Mouse (Mus musculus): ENCODE results near the gene Zscan12. TPM values are rescaled to one million over a fixed set of nuclear protein-coding genes. Genes with fewer than 3 reads are reported as not detected.
A peak's percentile ranks its signal among the peaks of the same experiment; 100 is the strongest.
"Not testable (repeated sequence)": the region's sequence is repeated elsewhere in the genome, so short reads cannot be mapped to it uniquely, and the experiment has no call there.

The Zscan12 gene
- polyA plus RNA-seq, 1 experiment from 2014 or later: 10.0 TPM

DNA sequence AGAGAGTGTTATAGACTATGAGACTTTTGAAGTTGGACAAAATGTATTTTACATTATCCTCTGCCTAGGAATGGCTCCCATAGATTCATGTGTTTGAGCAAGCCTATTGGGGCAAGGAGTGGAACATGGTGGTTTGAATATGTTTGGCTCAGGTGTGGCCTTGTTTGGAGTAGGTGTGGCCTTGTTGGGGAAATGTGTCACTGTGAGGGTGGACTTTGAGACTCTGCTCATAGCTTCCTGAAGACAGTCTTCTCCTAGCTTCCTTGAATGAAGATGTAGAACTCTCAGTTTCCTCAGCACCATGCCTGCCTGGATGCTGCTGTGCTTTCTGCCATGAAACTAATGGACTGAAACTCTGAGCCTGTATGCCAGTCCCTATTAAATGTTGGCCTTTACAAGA is 12.0 kb upstream of the Zscan12 start:
- H3K27ac ChIP-seq: no peak overlapping the region
- H3K9me3 ChIP-seq: no peaks in the 10 kb centered on the region
- ATAC-seq (ENCODE audit: insufficient read depth, low FRiP score, low read depth): no peak
- H3K4me2 ChIP-seq: no peak overlapping the region
- H3K9ac ChIP-seq: no peak overlapping the region
- H3K36me3 ChIP-seq: no peaks in the 10 kb centered on the region
- no peaks in the 10 kb centered on the region for H3K4me1 ChIP-seq
- no peaks in the 10 kb centered on the region for H3K27me3 ChIP-seq (replicated peaks)
- H3K4me3 ChIP-seq (replicated peaks): no peak overlapping the region

DNA sequence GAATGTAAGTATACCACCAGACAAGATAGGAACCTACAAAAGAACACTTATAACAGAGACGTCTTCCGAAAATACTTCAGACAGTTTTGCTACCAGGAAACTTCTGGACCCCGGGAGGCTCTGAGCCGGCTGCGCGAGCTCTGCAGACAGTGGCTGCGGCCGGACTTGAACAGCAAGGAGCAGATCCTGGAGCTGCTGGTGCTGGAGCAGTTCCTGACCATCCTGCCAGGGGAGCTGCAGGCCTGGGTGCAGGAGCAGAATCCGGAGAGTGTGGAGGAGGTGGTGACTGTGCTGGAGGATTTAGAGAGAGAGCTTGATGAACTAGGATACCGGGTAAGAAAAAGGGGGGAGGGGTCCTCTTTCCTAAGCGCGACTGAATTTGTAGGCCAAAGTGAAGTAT is 1.1 kb downstream of the Zscan12 start:
- Histone ChIP-seq H3K36me3 (peaks cover 4% of the 10 kb centered on the region), H3K4me3 (replicated peaks) (peak overlapping the region; percentile 67), H3K9me3 (no peaks in the 10 kb centered on the region), H3K27me3 (replicated peaks) (no peaks in the 10 kb centered on the region), H3K4me2 (peak overlapping the region; percentile 57), H3K4me1 (peaks cover 12% of the 10 kb centered on the region), H3K9ac (no peak overlapping the region), H3K27ac (no peak overlapping the region)
- 72% methylated on average over 12 of the region's 12 CpGs for WGBS
- ATAC-seq (ENCODE audit: insufficient read depth, low FRiP score, low read depth): no peak

DNA sequence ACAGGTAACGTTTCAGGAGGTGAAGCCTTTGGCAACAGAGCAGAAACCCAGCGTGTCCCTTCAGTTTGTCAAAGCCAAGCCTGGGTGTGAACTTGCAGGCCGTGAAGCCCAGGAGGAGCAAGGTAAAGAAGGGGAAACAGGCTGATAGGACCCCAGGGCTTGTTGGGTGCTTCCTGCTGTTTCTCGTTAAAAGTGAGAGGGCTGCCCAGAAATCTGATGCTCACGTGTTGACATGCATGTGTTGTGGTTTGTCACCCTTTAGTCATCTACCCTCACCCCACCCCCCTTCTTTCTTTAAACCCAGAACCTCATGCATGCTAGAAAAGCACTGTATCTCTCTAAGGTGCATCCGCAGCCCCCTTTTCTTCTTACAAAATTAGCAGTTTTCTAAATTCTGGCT is 4.0 kb downstream of the Zscan12 start:
- no peak for ATAC-seq (ENCODE audit: insufficient read depth, low FRiP score, low read depth)
- peaks cover 13% of the 10 kb centered on the region for H3K36me3 ChIP-seq

DNA sequence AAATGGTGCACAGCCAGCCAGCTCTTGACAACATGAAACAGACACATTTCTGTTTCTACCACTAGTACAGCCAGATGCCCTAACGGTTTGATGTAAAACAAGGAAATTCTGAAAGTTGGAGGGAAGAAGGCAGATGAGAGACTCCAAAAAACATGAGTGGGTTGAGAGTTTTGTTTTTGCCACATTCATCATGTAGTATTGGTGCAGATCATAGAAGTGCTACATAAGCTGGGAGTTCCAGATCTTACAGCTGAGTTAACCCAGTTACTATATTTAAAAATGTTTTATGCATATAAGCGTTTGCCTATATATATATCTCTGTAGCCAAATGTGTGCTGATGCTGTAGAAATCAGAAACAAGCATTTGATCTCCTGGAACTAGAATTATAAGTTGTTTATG is 10.1 kb downstream of the Zscan12 start:
- no peak overlapping the region for H3K4me2 ChIP-seq
- no peak overlapping the region for H3K27ac ChIP-seq
- H3K4me3 ChIP-seq (replicated peaks): no peak overlapping the region
- no peak overlapping the region for H3K9ac ChIP-seq
- H3K9me3 ChIP-seq: no peaks in the 10 kb centered on the region
- peaks cover 13% of the 10 kb centered on the region for H3K36me3 ChIP-seq
- ATAC-seq (ENCODE audit: insufficient read depth, low FRiP score, low read depth): no peak
- no peaks in the 10 kb centered on the region for H3K4me1 ChIP-seq
- WGBS: 84% methylated on average over 2 of the region's 2 CpGs
- no peaks in the 10 kb centered on the region for H3K27me3 ChIP-seq (replicated peaks)

More for the DNA sequence above, 4.0 kb downstream of the Zscan12 start:
- Histone ChIP-seq H3K9ac (no peak overlapping the region), H3K27ac (no peak overlapping the region), H3K4me2 (no peak overlapping the region), H3K4me1 (peaks cover 12% of the 10 kb centered on the region), H3K9me3 (no peaks in the 10 kb centered on the region), H3K27me3 (replicated peaks) (no peaks in the 10 kb centered on the region), H3K4me3 (replicated peaks) (no peak overlapping the region)
- WGBS: 71% methylated on average over 6 of the region's 6 CpGs

DNA sequence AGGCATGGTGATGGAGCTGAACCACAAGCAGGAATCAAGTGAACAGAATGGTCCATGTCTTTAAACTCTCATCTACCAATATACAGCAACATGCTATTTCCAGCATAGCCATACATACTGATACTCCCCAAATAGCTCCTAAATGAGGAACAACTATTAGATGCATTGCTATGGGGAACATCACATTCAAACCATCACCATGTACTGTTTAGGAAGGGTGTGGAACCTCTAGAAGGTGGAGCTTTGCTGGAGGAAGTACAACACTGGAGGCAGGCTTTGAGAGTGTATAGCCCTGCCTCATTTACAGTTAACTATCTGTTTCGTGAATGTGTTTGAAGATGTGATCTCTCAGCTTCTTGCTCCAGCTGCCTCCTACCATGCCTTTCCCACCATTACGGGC is 15.2 kb downstream of the Zscan12 start:
- ATAC-seq (ENCODE audit: insufficient read depth, low FRiP score, low read depth): no peak
- Histone ChIP-seq H3K36me3 (no peaks in the 10 kb centered on the region), H3K27ac (no peak overlapping the region), H3K27me3 (replicated peaks) (no peaks in the 10 kb centered on the region), H3K4me2 (no peak overlapping the region), H3K4me1 (no peaks in the 10 kb centered on the region), H3K4me3 (replicated peaks) (no peak overlapping the region), H3K9me3 (no peaks in the 10 kb centered on the region), H3K9ac (no peak overlapping the region)
- WGBS: 81% methylated on average over 2 of the region's 2 CpGs

DNA sequence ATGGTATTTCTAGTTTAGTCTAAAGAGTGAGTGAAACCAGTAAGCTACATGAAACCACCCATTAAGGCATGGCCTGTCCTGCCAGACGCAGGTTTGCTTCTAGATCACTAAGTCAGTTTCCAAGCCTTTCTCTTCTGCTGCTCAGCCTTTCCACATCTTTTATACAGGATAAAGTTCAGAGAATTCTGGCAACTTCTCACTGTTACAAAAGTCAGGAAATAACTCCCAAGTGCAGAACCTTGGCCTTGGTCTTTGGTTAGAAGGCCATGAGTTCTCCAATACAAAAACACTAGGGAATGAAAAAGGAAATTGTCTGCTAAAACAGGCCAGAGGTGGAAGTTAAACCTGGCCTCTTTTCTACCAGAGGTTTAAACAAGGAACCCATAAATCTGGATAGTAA is 32.6 kb downstream of the Zscan12 start:
- Histone ChIP-seq H3K9me3 (no peaks in the 10 kb centered on the region), H3K36me3 (peaks cover 50% of the 10 kb centered on the region), H3K4me2 (no peak overlapping the region), H3K27ac (no peak overlapping the region), H3K4me3 (replicated peaks) (no peak overlapping the region), H3K4me1 (no peaks in the 10 kb centered on the region), H3K27me3 (replicated peaks) (no peaks in the 10 kb centered on the region), H3K9ac (no peak overlapping the region)
- no peak for ATAC-seq (ENCODE audit: insufficient read depth, low FRiP score, low read depth)
- 90% methylated on average over 1 of the region's 1 CpGs for WGBS

DNA sequence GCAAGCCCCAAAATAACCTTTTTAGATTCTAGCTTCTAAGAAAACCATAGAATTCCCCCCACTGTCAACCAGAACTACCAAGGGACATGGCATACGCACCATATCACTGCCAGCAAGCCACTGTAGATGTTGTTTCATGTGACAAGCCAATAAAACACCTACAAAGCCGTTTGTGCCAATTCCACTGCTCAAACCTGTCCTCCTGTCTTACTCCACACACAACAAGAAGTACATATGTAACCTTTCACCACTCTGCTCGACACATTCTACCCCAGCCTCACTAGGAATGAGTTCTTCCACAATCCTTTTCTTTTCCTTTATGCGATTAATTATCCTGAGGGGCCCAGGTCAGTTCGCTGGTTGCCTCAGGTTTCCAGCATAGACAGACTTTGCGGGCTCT is 33.0 kb downstream of the Zscan12 start:
- no peak overlapping the region for H3K4me3 ChIP-seq (replicated peaks)
- H3K4me1 ChIP-seq: no peaks in the 10 kb centered on the region
- H3K27me3 ChIP-seq (replicated peaks): no peaks in the 10 kb centered on the region
- H3K27ac ChIP-seq: no peak overlapping the region
- H3K9me3 ChIP-seq: no peaks in the 10 kb centered on the region
- no peak for ATAC-seq (ENCODE audit: insufficient read depth, low FRiP score, low read depth)
- no peak overlapping the region for H3K4me2 ChIP-seq
- 94% methylated on average over 6 of the region's 6 CpGs for WGBS
- no peak overlapping the region for H3K9ac ChIP-seq
- peaks cover 46% of the 10 kb centered on the region for H3K36me3 ChIP-seq

DNA sequence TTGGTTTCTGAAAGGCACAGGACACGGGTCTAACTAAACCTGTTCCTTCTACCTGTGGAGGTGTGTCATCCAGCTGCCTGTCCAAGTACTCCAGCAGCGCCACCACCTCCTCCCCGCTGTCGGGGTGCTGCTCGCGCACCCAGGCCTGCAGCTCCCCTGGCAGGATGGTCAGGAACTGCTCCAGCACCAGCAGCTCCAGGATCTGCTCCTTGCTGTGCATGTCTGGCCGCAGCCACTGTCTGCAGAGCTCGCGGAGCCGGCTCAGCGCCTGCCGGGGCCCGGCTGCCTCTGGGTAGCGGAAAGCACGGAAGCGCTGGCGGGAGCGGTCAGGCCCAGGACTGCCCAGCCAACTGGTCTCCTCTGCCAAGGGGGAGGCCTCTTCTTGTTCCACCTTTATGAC is 33.4 kb downstream of the Zscan12 start:
- H3K9me3 ChIP-seq; ATAC-seq (ENCODE audit: insufficient read depth, low FRiP score, low read depth); H3K4me3 ChIP-seq (replicated peaks); H3K4me2 ChIP-seq; H3K27me3 ChIP-seq (replicated peaks); H3K4me1 ChIP-seq; H3K9ac ChIP-seq; H3K27ac ChIP-seq: not testable (repeated sequence)
- WGBS: 94% methylated on average over 18 of the region's 18 CpGs
- peaks cover 41% of the 10 kb centered on the region for H3K36me3 ChIP-seq

DNA sequence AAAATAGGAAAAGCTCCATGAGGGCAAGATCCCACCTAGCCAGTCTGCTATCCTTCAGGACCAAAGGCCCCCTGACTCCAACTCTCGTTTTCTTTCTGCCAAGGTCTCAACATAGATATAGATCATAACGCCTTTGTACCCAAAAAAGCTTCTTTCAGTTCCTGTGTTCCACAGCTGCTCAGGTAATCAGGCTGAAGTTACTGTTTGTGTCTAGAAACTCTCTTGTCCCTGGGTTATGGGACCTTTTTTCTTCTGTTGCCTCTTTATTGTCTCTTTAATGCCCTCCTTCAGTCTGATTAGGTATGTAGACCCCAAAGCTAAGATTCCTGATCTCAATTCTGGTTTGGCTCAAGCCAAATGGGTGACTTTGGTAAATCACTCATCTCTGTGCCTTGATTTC is 34.9 kb downstream of the Zscan12 start:
- no peak for ATAC-seq (ENCODE audit: insufficient read depth, low FRiP score, low read depth)
- H3K36me3 ChIP-seq: peaks cover 29% of the 10 kb centered on the region
- no peak overlapping the region for H3K27ac ChIP-seq
- no peaks in the 10 kb centered on the region for H3K27me3 ChIP-seq (replicated peaks)
- WGBS: 90% methylated on average over 2 of the region's 2 CpGs
- no peak overlapping the region for H3K4me3 ChIP-seq (replicated peaks)
- no peak overlapping the region for H3K9ac ChIP-seq
- H3K4me1 ChIP-seq: peaks cover 8% of the 10 kb centered on the region; the same call in 1 of the 2 replicates
- no peaks in the 10 kb centered on the region for H3K9me3 ChIP-seq
- no peak overlapping the region for H3K4me2 ChIP-seq

DNA sequence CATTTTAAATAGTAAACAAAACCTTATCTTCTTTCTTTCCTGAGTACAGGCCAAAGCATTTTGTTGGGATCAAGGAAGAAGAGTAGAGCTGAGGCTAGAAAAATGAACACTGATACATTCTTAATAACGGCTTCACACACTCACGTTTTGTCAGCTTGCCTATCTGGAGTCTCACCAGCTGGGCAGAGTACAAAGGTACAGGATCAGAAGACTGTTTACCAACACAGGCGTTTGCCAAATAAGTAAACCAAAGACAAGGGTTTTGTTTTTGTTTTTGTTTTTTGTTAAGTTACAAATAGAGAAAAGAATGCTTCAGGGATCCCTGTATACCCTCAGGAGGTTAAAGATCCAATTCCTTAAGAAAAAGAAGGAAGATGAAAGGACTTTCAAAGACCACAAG is 38.5 kb downstream of the Zscan12 start:
- 70% methylated on average over 3 of the region's 3 CpGs for WGBS
- Histone ChIP-seq H3K4me1 (peaks cover 8% of the 10 kb centered on the region; the same call in 1 of the 2 replicates), H3K9ac (no peak overlapping the region; the same call in 1 of the 2 replicates), H3K27ac (no peak overlapping the region), H3K9me3 (no peaks in the 10 kb centered on the region), H3K27me3 (replicated peaks) (no peaks in the 10 kb centered on the region), H3K36me3 (peaks cover 12% of the 10 kb centered on the region; the same call in 1 of the 2 replicates), H3K4me2 (peak overlapping the region; percentile 59), H3K4me3 (replicated peaks) (peak overlapping the region; percentile 88)
- no peak for ATAC-seq (ENCODE audit: insufficient read depth, low FRiP score, low read depth)

DNA sequence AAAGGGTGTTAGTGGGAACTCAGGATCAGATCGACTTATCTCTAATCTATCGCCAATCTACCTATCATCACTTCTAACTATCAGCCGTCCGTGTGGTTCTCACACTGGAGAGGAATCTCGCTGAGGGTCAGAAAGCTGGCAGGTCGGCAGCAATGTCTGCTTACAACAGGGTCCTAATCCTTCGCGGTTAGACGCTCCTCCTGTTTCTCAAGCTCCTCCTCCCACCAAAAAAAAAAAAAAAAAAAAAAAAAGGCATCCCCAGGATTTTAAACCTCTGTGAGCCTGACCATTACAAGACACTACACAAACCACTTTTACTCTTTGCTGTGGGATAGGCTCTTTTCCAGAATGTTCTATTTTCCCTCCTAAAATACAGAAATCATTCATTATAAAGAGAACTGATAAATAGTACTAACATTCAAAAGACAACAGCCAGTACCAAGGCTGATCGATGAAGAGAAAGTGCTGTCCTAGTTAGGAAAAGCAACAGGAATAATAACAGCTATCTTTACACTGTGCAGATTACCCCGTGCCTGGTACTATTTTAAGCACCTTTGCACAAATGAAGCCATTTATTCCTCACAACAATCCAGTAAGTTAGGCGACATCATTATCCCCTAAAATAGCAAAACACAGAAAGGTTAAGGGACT is 39.1 kb downstream of the Zscan12 start:
- peak overlapping the region; percentile 59 for H3K4me2 ChIP-seq
- H3K27me3 ChIP-seq (replicated peaks): no peaks in the 10 kb centered on the region
- WGBS: 8% methylated on average over 12 of the region's 12 CpGs
- H3K36me3 ChIP-seq: peaks cover 12% of the 10 kb centered on the region; the same call in 1 of the 2 replicates
- H3K4me3 ChIP-seq (replicated peaks): peak overlapping the region; percentile 88
- H3K27ac ChIP-seq: peak overlapping the region; percentile 81
- no peaks in the 10 kb centered on the region for H3K9me3 ChIP-seq
- peak overlapping the region; percentile 69 for H3K9ac ChIP-seq
- no peak for ATAC-seq (ENCODE audit: insufficient read depth, low FRiP score, low read depth)
- H3K4me1 ChIP-seq: peaks cover 8% of the 10 kb centered on the region; the same call in 1 of the 2 replicates

DNA sequence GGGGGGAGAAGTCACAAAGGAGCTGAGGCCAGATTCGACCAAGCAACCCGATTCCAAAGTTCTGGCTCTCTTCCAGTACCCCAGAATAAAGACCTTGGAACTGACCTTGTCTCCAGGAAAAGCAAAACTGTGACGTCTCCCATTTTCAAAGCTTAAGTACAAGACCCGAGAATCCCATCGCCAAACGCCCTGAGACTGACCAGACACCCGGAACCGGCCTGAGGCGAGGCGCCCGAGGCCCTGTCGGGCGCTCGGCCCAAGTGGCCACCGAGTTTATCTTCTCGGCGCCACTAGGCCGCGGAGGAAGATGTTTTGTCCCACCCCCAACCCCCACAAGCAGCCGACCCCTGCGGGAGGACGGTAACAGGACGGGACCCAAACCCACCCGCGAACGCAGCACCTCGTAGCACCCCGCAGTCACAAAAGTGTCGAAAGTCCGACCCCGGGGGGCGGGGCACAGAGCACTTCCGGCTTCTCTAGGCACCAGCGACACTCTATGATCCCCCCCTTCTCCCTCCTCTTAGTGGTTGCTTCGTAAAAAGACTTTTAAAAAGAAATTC is 39.7 kb downstream of the Zscan12 start, which contains the start of gene Zkscan3:
TSS of gene Zkscan3 (minus strand) at position 469 of the 560 bp plus-strand sequence.
- peak; percentile 94 for ATAC-seq (ENCODE audit: insufficient read depth, low FRiP score, low read depth)
- H3K9me3 ChIP-seq: no peaks in the 10 kb centered on the region
- H3K9ac ChIP-seq: peak within 1 kb of the TSS; percentile 69
- WGBS: under 1% methylated on average over 35 of the region's 35 CpGs
- no peaks in the 10 kb centered on the region for H3K27me3 ChIP-seq (replicated peaks)
- H3K27ac ChIP-seq: peak within 1 kb of the TSS; percentile 81
- peaks cover 8% of the 10 kb centered on the region; the same call in 1 of the 2 replicates for H3K4me1 ChIP-seq
- H3K4me3 ChIP-seq (replicated peaks): peak within 1 kb of the TSS; percentile 88
- H3K4me2 ChIP-seq: peak within 1 kb of the TSS; percentile 59
- peaks cover 12% of the 10 kb centered on the region; the same call in 1 of the 2 replicates for H3K36me3 ChIP-seq
